Mouse (Mus musculus) lung, adult 18-20 months (tissue): Measurements from ENCODE around the gene Ptprk.

Experiments used
- DNase-seq, 2 experiments: peaks; one replicate each; pipeline ENCODE4 v3.0.0; 2022; ENCODE audit warnings: mixed read lengths in 2 of 2

Ptprk gene

GRCm38 (mm10) chr10:28191440-28191839 is 116.8 kb downstream of the Ptprk start:
- DNase-seq: no peak

GRCm38 (mm10) chr10:28193630-28194029 is 119.0 kb downstream of the Ptprk start:
- no peak for DNase-seq

- DNase-seq: no peak
Observed at GRCm38 (mm10) chr10:28200609-28201008, 126.0 kb downstream of the Ptprk start.

- no peak for DNase-seq
Observed at GRCm38 (mm10) chr10:28209394-28209793, 134.8 kb downstream of the Ptprk start.

GRCm38 (mm10) chr10:28212083-28212482 is 137.5 kb downstream of the Ptprk start:
- no peak for DNase-seq

GRCm38 (mm10) chr10:28215153-28215552 is 140.5 kb downstream of the Ptprk start:
- DNase-seq: no peak

- no peak for DNase-seq
Observed at GRCm38 (mm10) chr10:28223602-28224001, 149.0 kb downstream of the Ptprk start.

GRCm38 (mm10) chr10:28224376-28224775 is 149.8 kb downstream of the Ptprk start:
- no peak for DNase-seq

GRCm38 (mm10) chr10:28225536-28226075 is 151.0 kb downstream of the Ptprk start:
- no peak for DNase-seq

- peak; percentile 16 to 57 for DNase-seq
Observed at GRCm38 (mm10) chr10:28227732-28228131, 153.1 kb downstream of the Ptprk start.

- DNase-seq: no peak
Observed at GRCm38 (mm10) chr10:28228208-28228607, 153.6 kb downstream of the Ptprk start.

GRCm38 (mm10) chr10:28232273-28233167 is 157.9 kb downstream of the Ptprk start:
- DNase-seq: no peak

- DNase-seq: no peak
Observed at GRCm38 (mm10) chr10:28249047-28249446, 174.4 kb downstream of the Ptprk start.

- no peak for DNase-seq
Observed at GRCm38 (mm10) chr10:28251385-28251784, 176.8 kb downstream of the Ptprk start.

GRCm38 (mm10) chr10:28260651-28261050 is 186.0 kb downstream of the Ptprk start:
- DNase-seq: no peak

- DNase-seq: no peak
Observed at GRCm38 (mm10) chr10:28262159-28262558, 187.5 kb downstream of the Ptprk start.

GRCm38 (mm10) chr10:28263546-28263945 is 188.9 kb downstream of the Ptprk start:
- no peak for DNase-seq

- DNase-seq: no peak
Observed at GRCm38 (mm10) chr10:28270273-28270672, 195.7 kb downstream of the Ptprk start.

- DNase-seq: no peak
Observed at GRCm38 (mm10) chr10:28271729-28272606, 197.3 kb downstream of the Ptprk start.

- DNase-seq: peak in 1 of 2 experiments; percentile 4
Observed at GRCm38 (mm10) chr10:28278757-28279156, 204.1 kb downstream of the Ptprk start.

GRCm38 (mm10) chr10:28297531-28297930 is 222.9 kb downstream of the Ptprk start:
- no peak for DNase-seq

GRCm38 (mm10) chr10:28299207-28299606 is 224.6 kb downstream of the Ptprk start:
- DNase-seq: no peak

GRCm38 (mm10) chr10:28303856-28304255 is 229.2 kb downstream of the Ptprk start:
- no peak for DNase-seq
